Mouse (Mus musculus) myocyte (in vitro differentiated cells): ENCODE measurements around the gene Rps6kb2. TPM values are rescaled to one million over a fixed set of nuclear protein-coding genes. Genes with fewer than 3 reads are reported as not detected.

Source experiments
- H3K27me3 ChIP-seq: one replicate; pipeline ENCODE4 v1.6.1; 2011; ENCODE audit not compliant: control insufficient read depth, insufficient read depth, insufficient read length
- H3K36me3 ChIP-seq: one replicate; pipeline ENCODE4 v1.6.1; 2011; ENCODE audit not compliant: control insufficient read depth, insufficient read depth
- H3K4me2 ChIP-seq: one replicate; pipeline ENCODE4 v1.6.1; 2011; ENCODE audit warnings: low read depth, control low read depth
- H3K4me3 ChIP-seq: one replicate; pipeline ENCODE4 v1.5.1; 2011; ENCODE audit warnings: mild to moderate bottlenecking, control low read depth, moderate library complexity
- H3K79me2 ChIP-seq: one replicate; pipeline ENCODE4 v1.6.1; 2011; ENCODE audit not compliant: control insufficient read depth, insufficient read depth
- H3ac ChIP-seq: one replicate; pipeline ENCODE4 v1.6.1; 2011; ENCODE audit not compliant: control insufficient read depth, insufficient read length
- CEBPB ChIP-seq: IDR thresholded peaks from 2 replicates; pipeline ENCODE4 v1.6.1; 2011; ENCODE audit warnings: mild to moderate bottlenecking, moderate library complexity; ENCODE audit not compliant: poor library complexity, insufficient read depth, severe bottlenecking
- E2F4 ChIP-seq: IDR thresholded peaks from one replicate; pipeline ENCODE4 v1.6.1; 2011; ENCODE audit warnings: mild to moderate bottlenecking, control low read depth, moderate library complexity; ENCODE audit not compliant: insufficient read depth
- MAX ChIP-seq: IDR thresholded peaks from one replicate; pipeline ENCODE4 v1.6.1; 2011; ENCODE audit warnings: low read depth, mild to moderate bottlenecking, control low read depth
- MYOD1 ChIP-seq, 3 experiments: IDR thresholded peaks; one replicate each; pipeline ENCODE4 v1.6.1; 2011; ENCODE audit warnings: control low read depth in 2 of 3, low read depth in 2 of 3, mild to moderate bottlenecking in 2 of 3, moderate library complexity in 1 of 3; ENCODE audit not compliant: insufficient read length in 2 of 3, control insufficient read depth in 1 of 3
- MYOG ChIP-seq, 3 experiments: IDR thresholded peaks; one replicate each; pipeline ENCODE4 v1.6.1; 2011; ENCODE audit warnings: control low read depth in 2 of 3, low read depth in 2 of 3, mild to moderate bottlenecking in 2 of 3; ENCODE audit not compliant: insufficient read length in 2 of 3, control insufficient read depth in 1 of 3, insufficient read depth in 1 of 3
- POLR2A ChIP-seq: IDR thresholded peaks from one replicate; pipeline ENCODE4 v1.6.1; 2011; ENCODE audit warnings: low read depth, mild to moderate bottlenecking, control low read depth, moderate library complexity; ENCODE audit not compliant: insufficient read length
- POLR2AphosphoS2 ChIP-seq: IDR thresholded peaks from one replicate; pipeline ENCODE4 v1.6.1; 2011; ENCODE audit warnings: low read depth, control low read depth; ENCODE audit not compliant: insufficient read length
- REST ChIP-seq: IDR thresholded peaks from one replicate; pipeline ENCODE4 v1.6.1; 2011; ENCODE audit warnings: mild to moderate bottlenecking, control low read depth, moderate library complexity; ENCODE audit not compliant: insufficient read depth, insufficient read length
- SRF ChIP-seq: IDR thresholded peaks from one replicate; pipeline ENCODE4 v1.6.1; 2011; ENCODE audit warnings: low read depth; ENCODE audit not compliant: control insufficient read depth, insufficient read length
- TCF12 ChIP-seq: IDR thresholded peaks from one replicate; pipeline ENCODE4 v1.6.1; 2011; ENCODE audit warnings: mild to moderate bottlenecking, control low read depth; ENCODE audit not compliant: poor library complexity, insufficient read depth, severe bottlenecking
- TCF3 ChIP-seq: IDR thresholded peaks from one replicate; pipeline ENCODE4 v1.6.1; 2011; ENCODE audit warnings: low read depth, control low read depth; ENCODE audit not compliant: insufficient read length
- USF1 ChIP-seq: IDR thresholded peaks from one replicate; pipeline ENCODE4 v1.6.1; 2011; ENCODE audit warnings: low read depth, mild to moderate bottlenecking, control low read depth, moderate library complexity
- polyA plus RNA-seq: library from polyadenylated mRNA; unstranded; fragments of >200 nt; fragmentation: generic; extraction: Trizol; gene quantifications from one replicate; pipeline ENCODE4 v1.2.1, GENCODE M21; 2012; ENCODE audit warnings: missing spikeins

Gene Rps6kb2
- polyA plus RNA-seq, 1 experiment = 42.0 TPM

- peaks cover 20% of the 10 kb centered on the region for H3K79me2 ChIP-seq
- H3K4me2 ChIP-seq = peak overlapping the region; percentile 78
- H3K36me3 ChIP-seq = peaks cover 12% of the 10 kb centered on the region
- H3ac ChIP-seq = peak overlapping the region; percentile 16
- TF ChIP-seq USF1 = no peak
- no peak for TF ChIP-seq TCF12
- TF ChIP-seq MYOG (IDR thresholded peaks at IDR 0.05; ENCODE audit: control insufficient read depth in 1 of 3, insufficient read depth in 1 of 3, insufficient read length in 2 of 3, low read depth in 2 of 3) = peak in 1 of 3 experiments; percentile 59
- TF ChIP-seq TCF3 = no peak
- TF ChIP-seq POLR2AphosphoS2 = peak; percentile 74
- no peak for TF ChIP-seq E2F4
- peak; percentile 27 for TF ChIP-seq SRF
- TF ChIP-seq POLR2A = peak; percentile 56
- TF ChIP-seq MYOD1 (IDR thresholded peaks at IDR 0.05; ENCODE audit: control insufficient read depth in 1 of 3, insufficient read length in 2 of 3, low read depth in 2 of 3) = peak in 2 of 3 experiments; percentile 35 to 70
- no peak for TF ChIP-seq CEBPB
- TF ChIP-seq REST = no peak
- TF ChIP-seq MAX = peak; percentile 96
- H3K27me3 ChIP-seq = no peaks in the 10 kb centered on the region
- H3K4me3 ChIP-seq = peak overlapping the region; percentile 33
Measured at GRCm38 (mm10) chr19:4121097-4121805, 41.9 kb downstream of the Rps6kb2 start.

DNA sequence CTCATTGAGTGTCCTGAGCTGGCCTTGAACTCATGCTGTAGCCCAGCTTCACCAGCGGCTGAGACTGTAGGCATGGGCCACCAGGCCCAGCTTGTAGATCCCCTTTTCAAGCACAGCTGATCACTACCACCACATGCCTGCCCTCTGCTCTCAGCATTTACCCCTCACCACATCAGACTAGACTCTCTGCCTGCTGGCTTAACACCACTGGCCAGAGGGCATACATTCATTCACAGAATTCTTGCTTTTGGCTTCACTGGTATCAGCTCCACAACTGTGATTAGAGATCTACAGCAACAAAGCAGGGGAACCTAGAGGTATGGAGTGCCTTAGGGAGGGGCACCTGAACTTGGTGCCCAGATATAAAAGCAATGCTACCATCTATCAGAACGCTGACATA, 42.7 kb downstream of the Rps6kb2 start:
- Histone ChIP-seq H3K79me2 (peaks cover 16% of the 10 kb centered on the region), H3K36me3 (peaks cover 14% of the 10 kb centered on the region), H3K4me3 (peak overlapping the region; percentile 33), H3K27me3 (no peaks in the 10 kb centered on the region), H3ac (peak overlapping the region; percentile 16), H3K4me2 (peak overlapping the region; percentile 78)
- no peak for TF ChIP-seq REST
- no peak for TF ChIP-seq E2F4
- TF ChIP-seq USF1 = no peak
- TF ChIP-seq CEBPB = no peak
- TF ChIP-seq TCF12 = no peak
- no peak for TF ChIP-seq MYOD1 (IDR thresholded peaks at IDR 0.05; ENCODE audit: control insufficient read depth in 1 of 3, insufficient read length in 2 of 3, low read depth in 2 of 3)
- no peak for TF ChIP-seq TCF3
- TF ChIP-seq POLR2AphosphoS2 = no peak
- no peak for TF ChIP-seq SRF
- no peak for TF ChIP-seq MYOG (IDR thresholded peaks at IDR 0.05; ENCODE audit: control insufficient read depth in 1 of 3, insufficient read depth in 1 of 3, insufficient read length in 2 of 3, low read depth in 2 of 3)
- TF ChIP-seq POLR2A = no peak
- TF ChIP-seq MAX = no peak

DNA sequence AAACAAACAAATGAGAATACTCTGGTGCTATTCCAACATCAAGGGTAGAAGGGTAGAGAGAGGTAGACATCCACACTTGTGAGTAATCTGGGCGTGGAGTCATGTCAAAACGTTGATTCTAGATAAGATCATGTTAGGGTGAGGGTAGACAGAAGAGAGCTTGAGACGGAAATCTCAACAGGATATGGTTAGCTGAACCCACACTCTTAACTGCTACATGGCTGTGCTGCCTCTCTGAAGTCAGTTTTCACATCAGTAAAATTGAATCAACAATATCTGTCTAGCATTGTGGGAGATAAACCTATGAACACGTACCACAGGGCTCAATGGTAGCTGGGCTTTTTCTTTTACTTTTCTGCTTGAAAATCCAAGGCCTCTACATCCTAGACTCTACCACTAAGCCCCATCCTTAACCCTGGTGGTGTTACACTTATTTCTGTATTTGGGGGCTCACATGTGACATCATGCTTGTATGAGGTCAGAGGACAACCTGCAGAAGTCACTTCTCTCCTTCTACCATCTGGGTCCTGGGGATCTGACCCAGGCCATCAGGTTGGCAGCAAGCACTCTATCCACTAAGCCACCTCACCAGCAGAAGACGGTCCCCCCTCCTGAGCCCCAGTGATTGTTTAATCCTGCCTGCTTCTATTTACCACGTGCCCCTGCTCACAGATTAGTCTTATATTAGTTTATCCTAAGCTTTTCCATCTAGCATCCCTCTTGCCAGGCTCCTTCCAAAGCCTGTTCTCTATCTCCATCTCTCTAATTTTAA, 43.3 kb downstream of the Rps6kb2 start:
- Histone ChIP-seq H3K79me2 (peaks cover 16% of the 10 kb centered on the region), H3K36me3 (peaks cover 16% of the 10 kb centered on the region), H3K4me3 (peak overlapping the region; percentile 33), H3K27me3 (no peaks in the 10 kb centered on the region), H3ac (no peak overlapping the region), H3K4me2 (peak overlapping the region; percentile 78)
- TF ChIP-seq REST (no peak), TCF12 (no peak), MYOG (IDR thresholded peaks at IDR 0.05; ENCODE audit: control insufficient read depth in 1 of 3, insufficient read depth in 1 of 3, insufficient read length in 2 of 3, low read depth in 2 of 3) (no peak), TCF3 (no peak)

DNA sequence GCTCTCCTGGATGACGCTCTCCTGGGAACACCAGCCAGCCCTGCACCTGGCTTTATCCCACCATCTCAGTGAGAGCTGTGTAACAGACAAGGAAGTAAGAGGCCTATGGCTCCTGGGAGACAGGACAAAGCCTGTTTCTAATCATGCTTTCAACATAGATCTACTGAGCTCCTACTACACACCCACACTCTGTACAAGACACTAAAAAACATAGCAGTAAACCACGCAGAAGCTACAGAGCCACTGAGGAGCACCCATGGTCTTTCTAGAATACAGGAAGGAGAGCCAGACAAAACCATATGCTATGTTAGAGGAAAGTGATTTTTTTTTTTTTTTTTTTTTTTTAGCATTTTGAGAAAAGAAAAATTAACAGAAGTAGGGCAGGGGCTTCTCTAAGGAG, 44.8 kb downstream of the Rps6kb2 start:
- no peak overlapping the region for H3K4me2 ChIP-seq
- no peak overlapping the region for H3ac ChIP-seq
- H3K36me3 ChIP-seq = peaks cover 18% of the 10 kb centered on the region
- TF ChIP-seq MYOD1 (IDR thresholded peaks at IDR 0.05; ENCODE audit: control insufficient read depth in 1 of 3, insufficient read length in 2 of 3, low read depth in 2 of 3) (no peak), REST (no peak)
- no peak overlapping the region for H3K4me3 ChIP-seq
- H3K27me3 ChIP-seq = no peaks in the 10 kb centered on the region
- H3K79me2 ChIP-seq = peaks cover 16% of the 10 kb centered on the region

DNA sequence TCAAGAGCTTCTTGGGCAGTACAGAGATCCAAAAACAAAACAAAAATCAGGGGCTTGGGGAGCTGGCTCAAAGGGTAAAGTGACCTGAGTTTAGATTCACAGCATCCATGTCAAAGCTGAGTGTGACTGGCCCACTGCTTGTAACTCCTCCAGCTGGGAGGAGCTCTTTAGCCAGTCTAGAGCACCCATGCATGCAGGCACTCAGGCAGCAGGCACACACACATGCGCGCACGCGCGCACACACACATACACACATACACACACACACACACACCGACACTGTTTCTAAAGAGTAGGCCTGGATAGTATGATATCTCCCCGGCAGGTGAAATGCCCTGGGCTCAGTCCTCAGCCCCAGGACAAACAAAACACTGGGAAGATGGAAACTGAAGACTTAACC, 46.1 kb downstream of the Rps6kb2 start:
- Histone ChIP-seq H3ac (no peak overlapping the region), H3K4me2 (no peak overlapping the region), H3K27me3 (no peaks in the 10 kb centered on the region), H3K4me3 (no peak overlapping the region), H3K36me3 (peaks cover 18% of the 10 kb centered on the region), H3K79me2 (peaks cover 16% of the 10 kb centered on the region)
- no peak for TF ChIP-seq E2F4
- TF ChIP-seq SRF = no peak
- TF ChIP-seq POLR2A = no peak
- TF ChIP-seq USF1 = no peak
- no peak for TF ChIP-seq CEBPB
- TF ChIP-seq MAX = no peak
- no peak for TF ChIP-seq TCF3
- no peak for TF ChIP-seq MYOD1 (IDR thresholded peaks at IDR 0.05; ENCODE audit: control insufficient read depth in 1 of 3, insufficient read length in 2 of 3, low read depth in 2 of 3)
- no peak for TF ChIP-seq REST
- no peak for TF ChIP-seq POLR2AphosphoS2
- TF ChIP-seq TCF12 = no peak
- TF ChIP-seq MYOG (IDR thresholded peaks at IDR 0.05; ENCODE audit: control insufficient read depth in 1 of 3, insufficient read depth in 1 of 3, insufficient read length in 2 of 3, low read depth in 2 of 3) = no peak
